Mouse (Mus musculus) kidney, adult 2 months (tissue): ENCODE data around the gene Slitrk4. TPM values are rescaled to one million over a fixed set of nuclear protein-coding genes. Genes with fewer than 3 reads are reported as not detected.

Experiments
- DNase-seq: peaks from one replicate; pipeline ENCODE4 v3.0.0; 2021
- H3K27ac ChIP-seq: fragments of 200-500 bp; 2 replicates; pipeline ENCODE4 v1.5.1; 2012; ENCODE audit warnings: low read depth, low read length, control low read depth, inconsistent platforms; ENCODE audit not compliant: insufficient read depth
- H3K27me3 ChIP-seq: fragments of 200-500 bp; replicated peaks from 2 replicates; pipeline ENCODE4 v1.6.1; 2012; ENCODE audit warnings: mild to moderate bottlenecking, moderate library complexity, low read length, inconsistent platforms; ENCODE audit not compliant: control insufficient read depth, insufficient read depth
- H3K36me3 ChIP-seq: fragments of 200-500 bp; 2 replicates; pipeline ENCODE4 v1.6.1; 2012; ENCODE audit warnings: mild to moderate bottlenecking, moderate library complexity, low read length, inconsistent platforms; ENCODE audit not compliant: control insufficient read depth, insufficient read depth
- H3K4me1 ChIP-seq: fragments of 200-500 bp; 2 replicates; pipeline ENCODE4 v1.6.1; 2011; ENCODE audit warnings: low read length; ENCODE audit not compliant: control insufficient read depth, insufficient read depth
- H3K4me3 ChIP-seq: fragments of 200-500 bp; 2 replicates; pipeline ENCODE4 v1.5.1; 2011; ENCODE audit warnings: mild to moderate bottlenecking, low read depth, low read length, control low read depth; ENCODE audit not compliant: insufficient read depth
- CTCF ChIP-seq: fragments of 200-500 bp; conservative IDR thresholded peaks from 2 replicates; pipeline ENCODE4 v1.5.1; 2011; ENCODE audit warnings: low read depth, mild to moderate bottlenecking, control low read depth, low read length, moderate library complexity, mixed read lengths; ENCODE audit not compliant: insufficient read depth, insufficient read length
- POLR2A ChIP-seq: fragments of 200-500 bp; IDR thresholded peaks from one replicate; pipeline ENCODE4 v1.6.1; 2011; ENCODE audit warnings: low read depth, low read length, control low read depth
- WGBS: fragments of 180-500 bp; shearing (Covaris S2); methylation state at CpG from one replicate; pipeline ENCODE4 v1.1.7; 2018; 5-methylcytosine and 5-hydroxymethylcytosine counted together
- polyA plus RNA-seq: library from polyadenylated mRNA; depleted of rRNA; stranded (reverse); fragments of >200 nt; gene quantifications from 2 replicates; pipeline ENCODE4 v1.2.3, GENCODE M21; 2012; rRNA removed

Slitrk4 gene
- 0.01 and 0.02 TPM in 2 replicates for polyA plus RNA-seq

DNA sequence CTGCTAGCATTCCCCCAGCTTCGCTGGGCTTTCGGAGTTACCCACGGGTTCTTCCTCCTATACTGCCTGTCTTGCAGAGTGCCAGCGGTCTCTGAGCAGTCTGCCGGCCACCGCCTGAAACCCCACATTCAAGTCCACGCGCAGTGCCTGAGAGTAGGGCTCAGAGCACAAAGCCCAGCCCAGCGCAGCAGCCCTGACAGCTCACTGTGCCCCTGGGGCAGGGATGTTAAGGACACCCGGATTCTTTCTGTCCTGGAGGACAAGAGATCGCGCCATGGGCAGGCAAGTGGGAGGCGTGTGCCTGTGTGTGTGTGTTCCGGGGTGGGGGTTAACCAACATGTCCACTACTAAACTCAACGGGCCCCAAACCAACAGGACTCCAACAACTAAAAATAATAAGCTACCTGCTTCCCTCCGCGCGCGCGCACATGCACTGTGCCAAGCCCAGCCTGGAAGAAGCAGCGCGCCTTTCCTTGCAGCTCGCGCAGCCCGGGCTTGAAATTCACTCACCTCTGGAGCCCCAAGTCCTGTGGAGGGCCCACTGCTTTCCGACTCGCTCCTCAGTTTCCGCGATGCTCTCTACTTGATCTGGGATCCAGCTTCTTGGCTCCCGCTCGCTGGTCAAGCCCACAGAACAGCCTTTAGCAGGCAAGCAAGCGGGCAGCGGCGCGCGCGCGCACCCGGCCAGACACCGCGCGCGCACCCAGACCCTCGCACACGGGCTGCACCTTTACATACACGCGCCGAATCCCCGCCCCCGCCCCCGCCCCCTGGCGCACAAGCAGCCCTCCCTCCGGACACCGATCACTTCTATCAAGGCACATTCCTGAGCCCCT lies at the start of gene Slitrk4:
Gene Slitrk4, minus strand, starts transcription at position 707 of the 836 bp plus-strand sequence.
- no peak for TF ChIP-seq POLR2A
- no peak for TF ChIP-seq CTCF
- H3K4me3 ChIP-seq, result no peak within 1 kb of the TSS
- DNase-seq, result no peak
- H3K36me3 ChIP-seq, result no peaks in the 10 kb centered on the region
- H3K4me1 ChIP-seq, result no peaks in the 10 kb centered on the region
- 1% methylated on average over 53 of the region's 54 CpGs for WGBS
- H3K27me3 ChIP-seq, result no peaks in the 10 kb centered on the region
- H3K27ac ChIP-seq, result no peak within 1 kb of the TSS

- no peaks in the 10 kb centered on the region for H3K36me3 ChIP-seq
- H3K4me1 ChIP-seq, result no peaks in the 10 kb centered on the region
- no peak for TF ChIP-seq CTCF
- no peak for TF ChIP-seq POLR2A
- DNase-seq, result no peak
- no peak overlapping the region for H3K4me3 ChIP-seq
- H3K27ac ChIP-seq, result no peak overlapping the region
- no peaks in the 10 kb centered on the region for H3K27me3 ChIP-seq
- WGBS, result 67% methylated on average over 2 of the region's 2 CpGs
Observed at GRCm38 (mm10) chrX:64319501-64319900, 42.7 kb upstream of the Slitrk4 start.

- no peaks in the 10 kb centered on the region for H3K36me3 ChIP-seq
- no peak for DNase-seq
- no peaks in the 10 kb centered on the region for H3K27me3 ChIP-seq
- H3K4me3 ChIP-seq, result no peak overlapping the region
- TF ChIP-seq POLR2A (no peak), CTCF (no peak)
- H3K4me1 ChIP-seq, result no peaks in the 10 kb centered on the region
- no peak overlapping the region for H3K27ac ChIP-seq
- 8% methylated on average over 6 of the region's 6 CpGs for WGBS
Observed at GRCm38 (mm10) chrX:64277991-64278301, 1.1 kb upstream of the Slitrk4 start.

- Histone ChIP-seq H3K4me1 (no peaks in the 10 kb centered on the region), H3K4me3 (no peak overlapping the region), H3K27ac (no peak overlapping the region), H3K36me3 (no peaks in the 10 kb centered on the region), H3K27me3 (no peaks in the 10 kb centered on the region)
- TF ChIP-seq CTCF, result no peak
- no peak for DNase-seq
- WGBS, result 3% methylated on average over 22 of the region's 22 CpGs
Observed at GRCm38 (mm10) chrX:64277126-64277990, 562 bp upstream of the Slitrk4 start.

- H3K27ac ChIP-seq, result no peak overlapping the region
- no peak overlapping the region for H3K4me3 ChIP-seq
- under 1% methylated on average over 37 of the region's 41 CpGs for WGBS
Observed at GRCm38 (mm10) chrX:64275501-64276289, 1.1 kb downstream of the Slitrk4 start.

GRCm38 (mm10) chrX:64263481-64263880 lies 13.3 kb downstream of the Slitrk4 start:
- no peak for DNase-seq
- TF ChIP-seq POLR2A, result no peak
- no peak for TF ChIP-seq CTCF
- H3K36me3 ChIP-seq, result no peaks in the 10 kb centered on the region
- H3K4me3 ChIP-seq, result no peak overlapping the region
- no peaks in the 10 kb centered on the region for H3K27me3 ChIP-seq
- no peaks in the 10 kb centered on the region for H3K4me1 ChIP-seq
- WGBS, result 88% methylated on average over 1 of the region's 1 CpGs
- H3K27ac ChIP-seq, result no peak overlapping the region

More at GRCm38 (mm10) chrX:64275501-64276289, 1.1 kb downstream of the Slitrk4 start:
- no peak for DNase-seq
- H3K36me3 ChIP-seq, result no peaks in the 10 kb centered on the region
- H3K4me1 ChIP-seq, result no peaks in the 10 kb centered on the region
- TF ChIP-seq CTCF, result no peak
- TF ChIP-seq POLR2A, result no peak
- no peaks in the 10 kb centered on the region for H3K27me3 ChIP-seq

Other genes starting within 250 kb of the Slitrk4 start
- not detected in 2 replicates for gene Gm6760, start 124.8 kb downstream of the Slitrk4 start, polyA plus RNA-seq
- gene 3830417A13Rik, start 103.4 kb downstream of the Slitrk4 start, polyA plus RNA-seq, result not detected in 2 replicates